Mouse (Mus musculus) MN1 (cell line): Measurements from ENCODE around the gene Arhgap44.

Source experiments
- DNase-seq: peaks from one replicate; pipeline ENCODE4 v3.0.0-alpha.2; 2016; ENCODE audit warnings: low spot score

Arhgap44 gene

DNA sequence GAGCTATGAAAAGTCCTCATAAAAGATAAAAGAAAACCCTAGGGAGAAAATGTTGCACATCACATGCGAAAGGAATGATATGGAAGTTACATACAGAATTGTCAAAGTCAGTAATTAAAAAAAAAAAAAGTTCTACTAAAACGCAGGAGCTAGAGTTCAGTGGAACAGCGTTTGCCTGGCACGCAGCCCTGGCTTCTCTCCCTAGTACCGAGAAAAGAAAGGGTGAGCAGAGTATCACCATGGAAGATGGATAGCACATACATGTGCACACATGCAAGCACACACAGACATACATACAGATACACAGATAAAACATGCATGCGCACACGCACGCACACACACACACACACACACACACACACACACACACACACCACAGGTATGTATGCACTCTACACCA lies 82.0 kb downstream of the Arhgap44 start:
- no peak for DNase-seq

DNA sequence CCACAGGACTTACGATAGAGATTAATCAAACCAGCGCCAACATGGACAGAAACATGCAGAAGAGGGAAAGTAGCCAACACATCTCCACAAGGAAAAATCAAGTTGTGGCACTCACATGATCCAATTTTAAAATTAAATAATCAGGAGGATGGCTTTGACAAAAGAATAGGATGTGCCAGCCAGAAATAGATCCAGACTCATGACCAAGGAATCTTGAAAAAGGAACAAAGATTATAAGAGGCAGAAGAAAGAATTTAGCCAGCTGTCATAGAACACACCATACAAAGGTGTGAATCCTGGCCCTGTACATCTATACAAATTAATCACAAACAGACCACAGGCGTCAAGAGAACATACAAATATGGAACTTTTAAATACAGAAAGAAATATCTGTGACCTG lies 82.5 kb downstream of the Arhgap44 start:
- DNase-seq, result no peak

DNA sequence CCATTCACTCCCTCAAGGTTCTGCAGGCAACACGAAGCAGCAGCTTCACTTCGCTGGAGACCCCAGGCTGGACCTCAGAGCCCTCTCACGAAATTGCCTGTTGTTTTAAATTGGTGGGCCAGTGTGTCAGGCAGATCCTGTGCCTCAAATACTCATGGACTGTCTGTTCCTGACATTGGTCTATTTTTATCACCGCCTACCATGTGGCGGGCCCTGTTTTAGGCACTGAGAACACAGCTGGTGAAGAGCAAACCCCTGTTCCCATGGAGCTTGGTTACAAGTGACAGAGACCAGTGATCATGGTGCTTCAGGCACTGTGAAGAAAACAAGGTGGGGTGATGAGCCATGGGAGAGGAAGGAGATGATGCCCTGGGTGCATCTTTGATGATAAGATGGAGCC lies 93.2 kb downstream of the Arhgap44 start:
- DNase-seq, result no peak

DNA sequence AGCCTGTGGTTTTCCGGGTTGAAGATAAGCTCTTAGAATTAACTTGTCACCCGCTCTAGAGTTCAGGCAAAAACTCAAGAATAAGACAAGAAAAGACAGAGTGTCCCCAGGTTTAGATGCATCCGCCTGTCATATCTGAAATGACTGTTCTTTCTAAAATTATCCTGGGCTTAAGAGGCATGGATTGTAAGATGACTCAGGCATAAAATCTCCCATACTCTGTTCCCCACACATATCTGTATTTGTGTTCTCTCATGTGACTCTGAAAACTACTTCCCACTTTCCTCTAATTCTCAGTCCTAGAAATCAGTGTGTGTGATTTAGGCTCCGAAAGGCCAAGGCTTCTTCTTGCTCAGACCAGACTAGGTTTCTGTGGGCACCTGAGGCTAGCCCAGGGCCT lies 93.7 kb downstream of the Arhgap44 start:
- DNase-seq, result no peak

DNA sequence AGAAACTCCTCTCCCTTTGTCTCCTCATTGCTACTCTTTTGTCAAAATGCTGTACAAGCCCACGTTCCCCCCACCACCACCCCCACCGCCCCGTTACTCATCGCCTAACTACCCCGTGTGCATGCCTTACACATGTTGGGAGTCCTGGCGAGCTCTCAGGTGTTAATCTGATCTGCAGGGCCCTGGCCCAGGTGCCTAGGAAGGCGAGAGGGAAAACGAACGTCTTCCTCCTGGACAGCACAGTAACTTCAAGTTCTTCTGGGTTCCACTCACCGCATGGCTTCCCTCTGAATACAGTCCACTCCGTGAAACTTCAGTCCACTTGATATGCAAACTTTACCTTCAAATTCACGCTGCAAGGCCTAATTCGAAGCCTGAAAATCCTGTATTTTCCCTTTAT lies 97.6 kb downstream of the Arhgap44 start:
- DNase-seq, result no peak

DNA sequence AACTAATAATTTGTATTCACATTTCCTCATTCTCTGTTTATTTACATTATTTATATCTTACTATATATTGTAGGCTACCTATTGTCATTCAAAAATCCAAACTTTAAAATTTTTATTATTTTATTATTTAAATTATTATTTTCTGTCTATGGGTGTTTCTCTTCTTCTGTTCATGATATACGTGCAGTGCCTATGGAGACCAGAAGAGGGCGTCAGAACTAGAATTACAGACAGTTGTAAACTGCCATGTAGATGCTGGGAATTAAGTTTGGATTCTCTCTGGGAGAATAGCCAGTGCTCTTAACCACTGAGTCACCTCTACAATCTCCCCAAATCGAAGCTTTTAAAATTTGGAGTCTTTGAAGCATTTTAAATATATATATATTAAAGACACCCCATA lies 101.3 kb downstream of the Arhgap44 start:
- no peak for DNase-seq

DNA sequence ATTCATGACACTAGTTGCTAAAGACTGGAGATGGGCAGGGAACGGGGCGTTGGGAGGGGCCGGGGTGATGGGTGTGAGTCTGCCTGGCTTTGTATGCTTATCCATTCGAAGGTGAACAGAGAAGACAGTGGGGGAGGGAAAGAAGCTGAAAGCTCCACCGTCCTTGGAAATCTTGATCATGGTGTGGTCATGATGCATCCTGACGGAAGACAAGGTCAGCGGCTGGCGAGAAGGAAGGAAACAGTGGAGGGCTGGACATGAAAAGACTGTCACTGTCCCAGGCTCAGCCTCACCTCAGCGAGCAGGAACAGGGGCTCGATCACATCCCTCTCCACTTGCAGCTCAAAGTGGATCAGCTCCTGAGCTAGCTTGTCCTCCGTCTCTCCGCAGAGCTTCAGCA lies 103.2 kb downstream of the Arhgap44 start:
- DNase-seq, result no peak

DNA sequence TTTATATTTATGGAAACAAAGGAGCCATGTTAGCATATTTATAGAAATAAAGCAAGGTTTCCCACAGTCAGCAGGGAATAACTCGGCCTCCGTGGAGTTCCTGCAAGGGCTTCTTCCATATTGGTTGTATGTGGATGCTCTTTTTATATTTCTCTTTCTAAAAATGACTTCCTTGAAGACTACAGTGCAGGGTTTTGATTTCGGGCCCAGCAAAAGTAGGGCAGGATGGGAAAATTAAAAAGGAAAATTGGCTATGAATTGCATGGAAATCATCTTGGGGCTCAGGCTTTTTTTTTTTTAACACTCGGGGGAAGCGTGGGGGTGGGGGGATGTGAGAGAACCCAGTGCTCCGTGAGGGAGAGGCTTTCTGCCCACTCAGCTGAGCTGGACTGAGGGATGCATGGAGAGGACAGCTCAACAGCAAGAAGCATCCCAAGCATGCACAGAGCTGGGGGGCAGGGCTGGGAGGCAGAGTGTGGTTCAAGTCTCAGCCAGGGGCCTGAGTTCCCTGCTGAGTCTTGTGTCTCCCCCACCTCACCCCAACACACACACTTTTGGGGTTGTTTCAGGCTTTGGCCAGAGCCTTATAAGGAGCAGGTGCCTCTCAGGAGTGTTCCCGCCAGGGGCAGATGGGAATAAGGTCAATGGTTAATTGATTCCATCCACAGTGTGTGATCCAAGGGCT lies 104.4 kb downstream of the Arhgap44 start:
- DNase-seq, result no peak

DNA sequence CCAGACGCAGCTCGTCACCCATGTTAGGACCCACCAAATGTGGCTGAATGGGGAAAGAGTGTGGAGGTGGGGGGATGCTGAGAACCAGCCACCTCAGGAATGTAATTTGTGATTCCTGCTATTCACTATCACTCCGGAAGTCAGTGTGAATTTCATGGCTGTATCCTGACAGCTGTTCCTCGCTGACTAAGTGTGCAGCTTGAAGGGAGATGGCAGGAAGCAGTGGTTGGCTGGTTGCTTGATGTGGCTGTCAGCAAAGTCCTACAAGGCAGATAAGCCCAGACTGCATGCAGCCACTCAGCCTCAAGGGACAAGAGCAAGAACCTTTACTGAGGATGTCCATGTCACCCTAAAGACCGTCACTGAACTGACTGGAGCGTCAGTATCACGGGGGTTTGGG lies 107.2 kb downstream of the Arhgap44 start:
- no peak for DNase-seq

DNA sequence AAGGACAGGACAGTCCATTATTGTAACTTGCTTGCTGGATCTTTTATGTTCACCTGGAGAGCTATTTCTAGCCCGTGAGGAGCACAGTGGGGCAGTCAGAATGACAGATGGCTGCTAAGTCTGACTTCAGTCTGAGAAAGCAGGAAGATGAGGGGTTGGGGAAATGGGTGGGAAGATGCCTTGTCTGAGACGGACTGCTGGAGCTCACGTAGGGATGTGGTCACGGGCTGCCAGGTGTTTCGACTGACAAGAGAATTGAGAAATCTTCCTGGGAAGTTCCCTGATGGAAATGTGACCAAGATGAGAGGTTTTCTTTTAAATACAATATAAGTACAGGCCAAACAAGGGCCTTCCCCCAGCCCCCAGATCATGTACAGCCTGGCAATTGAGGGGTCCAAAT lies 108.5 kb downstream of the Arhgap44 start:
- no peak for DNase-seq

DNA sequence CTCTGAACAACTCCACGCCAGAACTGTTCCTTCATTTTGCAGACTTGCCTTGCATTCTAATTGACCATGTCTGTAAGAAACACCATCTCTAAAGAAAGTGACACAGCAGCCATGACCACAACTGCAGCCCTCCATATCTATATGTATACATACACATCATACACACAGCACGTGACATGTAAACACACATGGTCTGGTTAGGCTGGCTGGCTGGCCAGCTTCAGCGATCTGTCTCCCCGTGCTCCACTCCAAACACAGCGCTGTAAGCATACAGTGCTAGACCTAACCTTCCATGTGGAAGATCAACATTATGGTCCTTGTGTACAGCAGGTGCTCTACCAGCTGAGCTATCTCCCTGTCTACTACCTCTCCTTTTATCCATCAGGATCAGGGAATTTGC lies 111.9 kb downstream of the Arhgap44 start:
- no peak for DNase-seq

DNA sequence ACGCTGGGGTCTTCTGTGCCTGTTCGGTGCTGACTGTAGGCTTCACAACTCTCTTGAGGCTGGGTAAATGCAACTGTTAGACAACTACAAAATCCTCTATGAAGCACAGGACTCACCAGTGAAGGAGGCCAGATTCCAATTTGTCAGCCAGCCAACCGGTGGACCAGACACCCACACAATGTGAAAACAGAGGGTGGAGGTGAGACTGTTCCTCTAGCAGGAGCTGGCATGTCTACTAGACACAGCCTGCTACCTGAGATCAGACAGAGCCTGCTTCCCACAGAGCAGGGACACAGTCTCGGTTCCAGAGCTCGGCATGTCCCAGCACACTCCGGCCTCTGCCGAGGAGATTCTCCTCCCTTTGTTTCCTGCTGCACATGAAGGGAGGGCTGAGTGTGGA lies 113.7 kb downstream of the Arhgap44 start:
- no peak for DNase-seq

DNA sequence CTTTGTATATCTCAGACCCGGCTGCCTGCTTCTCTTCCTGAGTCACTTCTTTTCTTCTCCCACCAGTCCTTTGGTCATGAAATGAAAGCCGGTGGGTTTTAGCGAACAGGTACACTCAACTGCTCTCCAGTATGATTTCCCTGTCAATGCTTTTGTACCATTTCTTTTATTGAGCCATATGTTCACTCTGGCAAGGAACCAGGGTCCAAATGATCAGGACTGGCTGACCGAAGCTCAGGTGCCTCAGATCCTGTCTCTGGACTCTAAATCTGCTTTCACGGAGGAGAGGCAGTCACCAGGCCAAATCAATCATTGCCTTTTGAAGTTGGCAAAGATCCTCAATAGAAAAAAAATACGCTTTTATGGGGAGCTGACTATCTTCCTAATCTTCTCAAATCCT lies 122.2 kb downstream of the Arhgap44 start:
- no peak for DNase-seq

DNA sequence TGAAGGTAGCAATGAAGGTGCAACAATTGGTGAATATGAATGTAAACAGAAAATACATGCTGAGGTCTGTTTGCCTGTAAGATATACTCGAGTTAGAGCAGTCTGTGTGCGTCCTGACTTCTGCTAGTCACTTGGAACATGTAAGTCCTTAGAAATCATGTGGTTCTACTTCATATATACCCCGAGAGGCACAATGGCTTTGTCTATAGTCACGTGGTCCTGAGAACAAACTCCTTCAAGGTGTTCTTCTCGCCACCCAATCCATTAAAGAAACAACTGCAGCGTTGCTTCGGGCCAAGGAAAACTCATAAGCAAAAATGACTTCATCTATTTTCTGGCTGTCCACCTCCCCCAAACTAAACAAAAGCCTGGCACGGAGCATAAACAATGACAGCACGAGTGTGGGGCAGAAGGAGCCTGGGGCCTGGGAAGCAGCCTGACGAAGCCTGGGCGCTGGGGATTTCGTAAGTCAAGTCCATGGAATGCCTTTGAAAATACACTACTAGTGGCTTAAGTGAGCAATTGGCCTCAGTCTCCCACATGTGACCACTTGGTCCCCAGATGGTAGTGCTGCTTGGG lies 123.2 kb downstream of the Arhgap44 start:
- no peak for DNase-seq

DNA sequence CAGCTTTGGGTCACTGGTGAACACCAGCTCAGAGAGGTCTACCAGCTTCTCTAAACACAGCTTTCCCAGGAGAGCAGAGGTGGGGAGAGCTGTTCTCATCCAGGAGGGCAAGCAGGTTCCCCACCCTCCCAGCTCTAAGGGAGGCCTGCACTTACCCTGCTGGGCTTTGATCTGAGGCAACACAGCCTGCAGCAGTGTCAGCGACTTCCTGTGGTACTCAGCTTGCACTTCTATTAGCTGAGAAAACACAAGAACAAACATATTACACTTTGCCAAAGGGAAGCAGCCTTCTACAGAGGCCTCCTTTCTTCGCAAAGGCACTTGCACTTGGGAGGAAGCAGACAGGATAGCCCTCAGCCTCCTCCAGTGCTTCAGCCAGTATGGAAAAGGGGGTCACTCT lies 123.8 kb downstream of the Arhgap44 start:
- DNase-seq, result no peak

DNA sequence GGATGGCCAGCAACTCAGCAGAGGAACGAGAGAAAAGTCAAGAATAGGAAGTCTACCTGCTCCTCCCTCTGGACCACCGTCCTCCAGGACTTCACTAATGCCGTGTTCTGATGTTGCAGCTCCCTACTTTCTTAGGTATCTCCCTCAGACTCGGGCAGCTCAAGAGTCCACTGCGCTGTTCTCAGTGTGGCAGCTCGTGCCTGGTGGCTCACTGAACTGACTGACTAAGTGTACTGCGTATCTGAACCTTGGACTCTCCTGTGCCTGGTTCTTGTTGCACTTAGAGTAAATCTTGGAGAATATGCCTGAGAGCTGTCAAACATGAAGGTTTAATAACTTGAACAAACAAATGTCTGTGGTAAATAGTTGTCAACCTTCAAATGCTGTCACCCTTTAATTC lies 130.5 kb downstream of the Arhgap44 start:
- DNase-seq, result no peak

DNA sequence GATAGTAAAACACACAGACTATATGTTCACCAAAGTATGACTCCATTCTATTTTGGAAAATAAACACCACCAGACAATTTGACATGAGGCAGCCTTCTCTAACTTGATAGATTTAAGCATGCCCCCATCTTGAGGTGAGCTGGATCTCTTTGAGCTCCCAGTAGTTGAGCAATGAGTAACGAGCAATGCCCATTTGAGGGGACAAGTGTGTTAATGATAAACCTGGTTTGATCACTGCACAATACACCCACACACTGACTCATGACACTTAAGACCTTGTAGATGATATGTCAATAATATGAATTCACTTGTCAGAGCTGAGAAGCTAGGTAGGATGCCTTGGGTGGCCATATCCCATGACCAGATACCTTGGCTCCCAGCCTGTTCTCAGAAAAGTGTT lies 132.6 kb downstream of the Arhgap44 start:
- DNase-seq, result no peak

DNA sequence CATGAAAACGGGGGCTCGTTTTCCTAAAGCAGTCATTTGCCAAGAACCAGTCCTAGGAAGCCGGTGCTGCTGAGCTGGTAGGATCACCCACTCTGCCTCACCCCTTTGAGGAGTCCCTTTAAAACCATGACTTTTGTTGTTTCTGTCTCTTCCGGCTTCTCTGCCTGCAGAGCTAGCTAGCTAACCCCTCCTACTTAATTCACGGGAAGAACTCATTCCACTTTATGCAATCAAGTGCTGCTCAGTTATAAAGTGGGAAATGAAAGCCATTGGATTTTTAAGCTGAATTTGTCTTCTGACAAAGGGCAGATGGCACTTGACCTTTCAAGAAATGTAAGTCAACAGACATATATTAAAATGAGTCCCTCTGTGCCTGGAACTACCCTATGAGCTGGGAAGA lies 134.7 kb downstream of the Arhgap44 start:
- DNase-seq, result no peak

DNA sequence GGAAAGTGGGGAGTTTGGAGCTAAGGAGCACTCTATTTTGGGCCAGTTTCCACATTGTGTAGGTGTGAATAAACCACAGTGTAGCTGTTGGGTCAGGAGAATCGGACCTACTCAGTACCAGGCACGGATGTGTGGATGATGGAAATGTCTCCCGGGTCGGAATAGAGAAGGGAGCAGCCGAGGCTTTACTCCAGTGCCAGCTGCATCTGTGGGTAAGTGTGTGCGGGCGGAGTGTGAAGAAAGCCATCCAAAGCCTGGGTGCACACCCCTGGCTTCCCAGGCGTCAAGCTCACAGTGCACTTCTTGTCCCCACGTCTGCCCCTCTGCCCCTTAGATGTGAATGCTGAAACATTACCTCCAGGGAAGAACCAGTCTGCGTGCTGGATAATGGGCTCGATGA lies 140.0 kb downstream of the Arhgap44 start:
- no peak for DNase-seq

DNA sequence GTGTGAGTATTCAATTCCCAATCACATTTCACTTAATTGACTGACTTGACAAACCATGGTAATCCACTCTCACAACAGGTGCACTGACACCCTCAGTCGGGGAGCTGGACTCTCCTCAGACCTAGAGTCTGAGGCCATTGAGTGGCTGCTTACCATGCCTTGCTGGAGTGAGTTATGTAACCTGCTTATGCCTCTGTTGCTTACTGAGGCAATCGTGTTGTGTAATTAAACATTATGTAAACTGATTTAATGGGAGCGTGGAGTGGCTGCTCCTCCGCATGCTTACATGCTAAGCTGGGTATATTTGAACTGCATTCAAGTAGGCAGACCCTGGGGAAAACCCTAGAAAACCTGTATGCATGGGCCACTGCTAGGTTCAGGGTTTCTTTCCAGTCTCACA lies 142.0 kb downstream of the Arhgap44 start:
- DNase-seq, result no peak

DNA sequence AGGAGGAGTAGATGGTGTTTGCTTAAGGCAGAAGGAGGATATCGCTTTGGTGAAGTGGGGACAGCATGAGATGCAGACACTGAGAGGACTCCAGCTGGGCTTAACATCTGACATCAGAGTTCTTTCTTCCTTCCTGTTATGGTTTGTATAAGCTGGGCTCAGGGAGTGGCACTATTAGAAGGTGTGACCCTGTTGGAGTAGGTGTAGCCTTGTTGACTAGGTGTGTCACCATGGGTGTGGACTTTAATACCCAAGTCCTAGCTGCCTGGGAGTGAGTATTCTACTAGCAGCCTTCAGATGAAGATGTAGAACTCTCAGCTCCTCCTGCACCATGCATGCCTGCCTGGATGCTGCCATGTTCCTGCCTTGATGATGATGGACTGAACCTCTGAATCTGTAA lies 146.0 kb downstream of the Arhgap44 start:
- DNase-seq, result no peak

DNA sequence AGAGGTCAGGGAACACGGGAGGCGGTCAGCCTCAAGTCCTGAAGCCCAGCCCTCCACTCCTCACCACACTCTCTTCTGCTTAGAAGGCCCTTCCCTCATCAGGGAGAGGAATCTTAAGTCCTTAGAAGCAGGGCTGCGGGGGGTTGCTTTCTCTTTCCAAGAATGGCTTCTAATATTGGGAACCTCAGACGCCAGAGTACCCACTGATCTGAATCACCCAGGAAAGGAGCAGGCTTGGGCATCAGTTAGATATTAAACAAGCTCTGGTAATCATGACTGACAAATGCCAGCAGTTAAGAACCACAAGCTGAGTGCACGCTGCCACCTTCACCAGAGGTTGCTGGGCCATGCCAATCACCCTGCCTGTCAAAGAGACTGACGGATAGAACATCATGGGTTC lies 148.9 kb downstream of the Arhgap44 start:
- DNase-seq, result no peak

DNA sequence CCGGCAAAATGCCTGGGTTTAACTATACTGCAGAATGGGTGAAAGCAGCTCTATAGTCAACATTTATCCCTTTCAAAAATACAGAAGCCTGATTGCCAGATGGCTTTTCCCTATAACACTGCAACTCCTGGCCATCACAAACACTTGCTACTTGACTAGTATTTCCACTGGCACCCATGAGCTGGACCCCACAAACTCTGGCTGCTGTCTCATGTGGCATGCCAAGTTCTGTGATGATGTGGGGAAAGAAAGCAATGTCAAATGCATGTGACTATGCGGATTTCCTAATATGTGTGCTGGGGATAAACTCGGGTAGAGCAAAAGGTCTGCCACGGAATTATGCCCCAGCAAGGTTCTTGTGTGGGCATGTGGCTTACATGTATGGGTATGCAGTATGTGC lies 156.7 kb downstream of the Arhgap44 start:
- no peak for DNase-seq

DNA sequence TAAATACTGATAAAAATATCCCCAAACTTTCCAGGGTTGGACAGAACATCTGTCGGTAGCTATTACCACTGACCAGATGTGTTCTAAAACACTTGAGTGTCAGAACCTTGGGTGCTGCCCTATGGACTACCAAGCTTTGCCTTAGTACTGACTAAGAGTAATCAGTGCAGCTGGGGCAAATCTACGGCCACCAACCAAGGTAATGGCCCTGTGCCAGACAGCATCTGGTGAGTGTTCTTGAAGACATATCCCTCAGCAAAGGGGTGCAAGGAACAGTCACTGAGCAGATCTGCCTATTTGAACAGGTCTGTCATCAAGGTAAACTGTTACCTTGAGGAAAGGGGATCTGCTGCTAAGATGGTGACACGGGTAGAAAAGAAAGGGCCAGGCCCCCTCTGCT lies 157.9 kb downstream of the Arhgap44 start:
- no peak for DNase-seq
